Mouse (Mus musculus): ENCODE results near the gene Slc22a17. TPM values are rescaled to one million over a fixed set of nuclear protein-coding genes. Genes with fewer than 3 reads are reported as not detected.
"Not testable (repeated sequence)": the region's sequence is repeated elsewhere in the genome, so short reads cannot be mapped to it uniquely, and the experiment has no call there.

The Slc22a17 gene
- polyA plus RNA-seq (2012; rRNA removed), result 403 and 594 TPM in 2 replicates
- polyA plus RNA-seq (2014; fragmentation: Nextera tagmentation; extraction: Ambion mirVana), result 57.9 and 64.3 TPM in 2 replicates

GRCm38 (mm10) chr14:54912886-54913285 is at the start of gene Slc22a17:
Gene Slc22a17, minus strand, starts transcription at chr14:54913132.
- DNase-seq (ENCODE audit: low spot score) (peak; percentile 86), ATAC-seq (ENCODE audit: low FRiP score, low read depth) (peak; percentile 93)
- Histone ChIP-seq H3K9ac (ENCODE audit: low read depth, low read length, severe bottlenecking) (peak within 1 kb of the TSS; percentile 95), H3K36me3 (ENCODE audit: control insufficient read depth, insufficient read depth, low read length) (peaks cover 61% of the 10 kb centered on the region), H3K4me1 (ENCODE audit: control insufficient read depth, insufficient read depth, low read length) (peaks cover 15% of the 10 kb centered on the region), H3K27me3 (ENCODE audit: control insufficient read depth, insufficient read depth, low read length) (no peaks in the 10 kb centered on the region), H3K9me3 (ENCODE audit: control insufficient read depth, low read length) (no peaks in the 10 kb centered on the region), H3K4me3 (replicated peaks; ENCODE audit: low read length) (peak within 1 kb of the TSS; percentile 93), H3K4me2 (replicated peaks; ENCODE audit: low read depth, low read length, severe bottlenecking) (peak within 1 kb of the TSS; percentile 83), H3K27ac (replicated peaks; ENCODE audit: low read depth, low read length) (peak within 1 kb of the TSS; percentile 90)
- WGBS, result under 1% methylated on average over 15 of the region's 28 CpGs
- TF ChIP-seq POLR2A (IDR thresholded peaks at IDR 0.05; ENCODE audit: borderline replicate concordance, extremely low read depth, insufficient read depth, insufficient read length), result peak; percentile 98

- no peak overlapping the region for H3K9ac ChIP-seq (ENCODE audit: low read depth, low read length, severe bottlenecking)
- H3K27me3 ChIP-seq (ENCODE audit: control insufficient read depth, insufficient read depth, low read length), result no peaks in the 10 kb centered on the region
- H3K36me3 ChIP-seq (ENCODE audit: control insufficient read depth, insufficient read depth, low read length), result no peaks in the 10 kb centered on the region
- no peaks in the 10 kb centered on the region for H3K4me1 ChIP-seq (ENCODE audit: control insufficient read depth, insufficient read depth, low read length)
- ATAC-seq (ENCODE audit: low FRiP score, low read depth), result no peak
- no peaks in the 10 kb centered on the region for H3K9me3 ChIP-seq (ENCODE audit: control insufficient read depth, low read length)
- 80% methylated on average over 7 of the region's 7 CpGs for WGBS
- no peak overlapping the region for H3K27ac ChIP-seq (replicated peaks; ENCODE audit: low read depth, low read length)
- H3K4me3 ChIP-seq (replicated peaks; ENCODE audit: low read length), result no peak overlapping the region
- no peak overlapping the region for H3K4me2 ChIP-seq (replicated peaks; ENCODE audit: low read depth, low read length, severe bottlenecking)
- DNase-seq (ENCODE audit: low spot score), result no peak
- no peak for TF ChIP-seq POLR2A (IDR thresholded peaks at IDR 0.05; ENCODE audit: borderline replicate concordance, extremely low read depth, insufficient read depth, insufficient read length)
Measured at GRCm38 (mm10) chr14:54962714-54963113, 49.8 kb upstream of the Slc22a17 start.

DNA sequence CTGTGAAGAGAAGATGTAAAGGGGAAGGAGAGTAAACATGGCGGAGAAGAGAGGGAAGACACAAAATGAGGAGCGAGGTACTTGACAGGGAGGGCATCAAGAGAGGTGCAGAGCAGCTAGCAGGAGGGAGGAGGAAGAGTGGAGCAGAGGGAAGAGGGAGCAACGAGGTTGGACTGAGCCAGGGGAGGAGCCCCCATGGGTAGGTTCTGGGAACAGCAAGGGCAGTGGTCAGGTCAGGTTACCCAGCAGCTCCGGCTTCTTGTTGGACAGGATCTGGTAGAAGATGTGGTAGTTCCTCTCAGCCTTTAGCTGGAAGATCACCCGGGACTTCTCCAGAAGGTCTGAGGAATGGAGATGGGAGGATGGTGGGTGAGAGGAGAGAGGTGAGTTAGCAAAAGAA is 48.6 kb upstream of the Slc22a17 start:
- H3K4me3 ChIP-seq (replicated peaks; ENCODE audit: low read length), result no peak overlapping the region
- H3K27ac ChIP-seq (replicated peaks; ENCODE audit: low read depth, low read length), result no peak overlapping the region
- H3K27me3 ChIP-seq (ENCODE audit: control insufficient read depth, insufficient read depth, low read length), result no peaks in the 10 kb centered on the region
- H3K4me1 ChIP-seq (ENCODE audit: control insufficient read depth, insufficient read depth, low read length), result no peaks in the 10 kb centered on the region
- ATAC-seq (ENCODE audit: low FRiP score, low read depth) (no peak), DNase-seq (ENCODE audit: low spot score) (no peak)
- no peaks in the 10 kb centered on the region for H3K36me3 ChIP-seq (ENCODE audit: control insufficient read depth, insufficient read depth, low read length)
- H3K4me2 ChIP-seq (replicated peaks; ENCODE audit: low read depth, low read length, severe bottlenecking), result no peak overlapping the region
- TF ChIP-seq POLR2A (IDR thresholded peaks at IDR 0.05; ENCODE audit: borderline replicate concordance, extremely low read depth, insufficient read depth, insufficient read length), result no peak
- WGBS, result 71% methylated on average over 5 of the region's 5 CpGs
- H3K9me3 ChIP-seq (ENCODE audit: control insufficient read depth, low read length), result no peaks in the 10 kb centered on the region
- no peak overlapping the region for H3K9ac ChIP-seq (ENCODE audit: low read depth, low read length, severe bottlenecking)

- Histone ChIP-seq H3K9me3 (ENCODE audit: control insufficient read depth, low read length) (no peaks in the 10 kb centered on the region), H3K27me3 (ENCODE audit: control insufficient read depth, insufficient read depth, low read length) (no peaks in the 10 kb centered on the region), H3K4me3 (replicated peaks; ENCODE audit: low read length) (no peak overlapping the region), H3K9ac (ENCODE audit: low read depth, low read length, severe bottlenecking) (no peak overlapping the region), H3K4me2 (replicated peaks; ENCODE audit: low read depth, low read length, severe bottlenecking) (no peak overlapping the region), H3K27ac (replicated peaks; ENCODE audit: low read depth, low read length) (no peak overlapping the region), H3K36me3 (ENCODE audit: control insufficient read depth, insufficient read depth, low read length) (no peaks in the 10 kb centered on the region), H3K4me1 (ENCODE audit: control insufficient read depth, insufficient read depth, low read length) (no peaks in the 10 kb centered on the region)
- no peak for ATAC-seq (ENCODE audit: low FRiP score, low read depth)
- DNase-seq (ENCODE audit: low spot score), result no peak
- TF ChIP-seq POLR2A (IDR thresholded peaks at IDR 0.05; ENCODE audit: borderline replicate concordance, extremely low read depth, insufficient read depth, insufficient read length), result no peak
- 65% methylated on average over 10 of the region's 10 CpGs for WGBS
Measured at GRCm38 (mm10) chr14:54960769-54961168, 47.8 kb upstream of the Slc22a17 start.

GRCm38 (mm10) chr14:54959853-54960613 is 47.1 kb upstream of the Slc22a17 start:
- H3K4me2 ChIP-seq (replicated peaks; ENCODE audit: low read depth, low read length, severe bottlenecking); H3K9ac ChIP-seq (ENCODE audit: low read depth, low read length, severe bottlenecking); ATAC-seq (ENCODE audit: low FRiP score, low read depth); H3K4me3 ChIP-seq (replicated peaks; ENCODE audit: low read length); H3K36me3 ChIP-seq (ENCODE audit: control insufficient read depth, insufficient read depth, low read length); DNase-seq (ENCODE audit: low spot score); H3K4me1 ChIP-seq (ENCODE audit: control insufficient read depth, insufficient read depth, low read length); H3K27me3 ChIP-seq (ENCODE audit: control insufficient read depth, insufficient read depth, low read length); H3K27ac ChIP-seq (replicated peaks; ENCODE audit: low read depth, low read length); H3K9me3 ChIP-seq (ENCODE audit: control insufficient read depth, low read length): not testable (repeated sequence)
- 90% methylated on average over 11 of the region's 12 CpGs for WGBS

Data from limb, embryonic 14.5 days (tissue).